Mouse (Mus musculus) regulatory T cell (primary cell): ENCODE results near the gene Vps50.
"Not testable (repeated sequence)": the region's sequence is repeated elsewhere in the genome, so short reads cannot be mapped to it uniquely, and the experiment has no call there.

Experiments
- in situ Hi-C: fragments of 300-600 bp; cut with MboI, MseI; formaldehyde crosslinking; loops from one replicate; pipeline ENCODE4 v1.15.1; 2025; ENCODE audit warnings: high pct_unique_total_duplicates

Vps50 gene

GRCm38 (mm10) chr6:3531445-3531844, 33.3 kb downstream of the Vps50 start:
- in situ Hi-C loops: no loop called here

DNA sequence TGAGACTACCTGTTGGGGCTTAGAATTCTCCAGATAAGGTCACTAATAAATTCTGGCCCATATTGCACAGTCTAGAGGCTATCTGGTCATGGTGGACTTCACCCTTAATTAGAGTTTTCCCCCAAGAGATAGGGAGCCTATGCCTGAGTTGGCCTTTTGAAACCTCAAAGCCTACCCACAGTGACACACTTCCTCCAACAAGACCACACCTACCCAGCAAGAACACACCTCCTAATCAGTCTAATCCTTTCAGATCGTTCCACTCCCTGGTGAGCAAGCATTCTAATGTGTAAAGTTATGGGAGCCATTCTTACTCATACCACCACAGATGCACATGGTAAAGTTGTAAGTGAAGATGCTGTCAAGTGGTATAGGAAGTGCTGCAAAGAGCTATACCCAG, 37.9 kb downstream of the Vps50 start:
- in situ Hi-C loops: no loop called here

- in situ Hi-C loops: no loop called here
Measured at GRCm38 (mm10) chr6:3539470-3539869, 41.3 kb downstream of the Vps50 start.

DNA sequence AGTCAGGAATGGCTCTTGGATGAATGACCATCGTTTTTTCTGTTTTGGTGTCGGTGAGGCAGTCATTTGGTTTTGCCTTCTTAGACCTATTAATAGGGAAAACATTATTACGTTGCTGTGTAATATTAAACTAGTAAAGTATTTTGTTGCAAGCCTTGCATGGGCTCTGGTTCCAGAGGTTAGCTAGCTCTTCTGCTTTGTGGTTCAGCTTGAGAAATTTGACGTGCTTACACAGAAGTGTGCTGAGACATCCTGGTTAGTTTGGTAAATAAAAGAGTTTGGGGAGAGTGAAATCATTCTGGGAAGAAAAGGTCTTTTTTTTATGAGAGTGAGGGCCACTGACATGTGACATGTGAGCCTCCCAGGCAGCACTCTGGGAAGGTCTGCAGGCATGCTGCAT, 45.7 kb downstream of the Vps50 start:
- in situ Hi-C loops: no loop called here

DNA sequence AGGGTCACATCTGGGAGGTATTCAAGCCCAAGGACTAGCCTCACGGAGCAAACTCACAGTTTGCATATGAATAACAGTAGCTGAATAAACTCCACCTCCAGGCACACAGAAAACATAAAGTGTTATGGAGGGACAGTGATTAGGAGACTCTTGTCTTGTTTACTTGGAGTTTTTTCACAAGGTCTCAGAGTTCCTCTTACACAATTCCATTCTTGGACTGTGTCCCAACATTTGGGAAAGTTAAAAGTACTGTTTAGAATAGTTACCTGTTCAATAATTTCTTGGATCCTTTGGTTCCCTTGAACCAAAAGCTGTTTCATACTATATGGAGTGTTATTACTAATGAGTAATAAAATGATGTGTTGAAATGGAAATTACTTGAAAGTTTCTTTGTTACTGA, 46.8 kb downstream of the Vps50 start:
- in situ Hi-C loops: no loop called here

DNA sequence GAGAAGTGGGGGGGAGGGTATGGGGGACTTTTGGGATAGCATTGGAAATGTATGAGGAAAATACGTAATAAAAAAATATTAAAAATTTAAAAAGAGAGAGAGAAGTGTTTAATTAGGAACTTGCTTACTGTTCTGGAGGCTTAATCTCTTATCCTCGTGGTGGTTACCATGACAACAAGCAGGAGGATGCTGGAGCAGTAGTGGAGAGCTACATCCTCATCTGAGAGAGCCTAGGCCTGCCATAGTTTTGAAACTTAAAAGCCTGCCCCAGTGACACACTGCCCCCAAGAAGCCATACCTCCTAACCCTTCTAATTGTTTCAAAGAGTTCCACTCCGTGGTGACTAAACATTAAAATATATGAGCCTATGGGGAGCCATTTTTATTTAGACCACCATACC, 50.8 kb downstream of the Vps50 start:
- in situ Hi-C loops: no loop called here

DNA sequence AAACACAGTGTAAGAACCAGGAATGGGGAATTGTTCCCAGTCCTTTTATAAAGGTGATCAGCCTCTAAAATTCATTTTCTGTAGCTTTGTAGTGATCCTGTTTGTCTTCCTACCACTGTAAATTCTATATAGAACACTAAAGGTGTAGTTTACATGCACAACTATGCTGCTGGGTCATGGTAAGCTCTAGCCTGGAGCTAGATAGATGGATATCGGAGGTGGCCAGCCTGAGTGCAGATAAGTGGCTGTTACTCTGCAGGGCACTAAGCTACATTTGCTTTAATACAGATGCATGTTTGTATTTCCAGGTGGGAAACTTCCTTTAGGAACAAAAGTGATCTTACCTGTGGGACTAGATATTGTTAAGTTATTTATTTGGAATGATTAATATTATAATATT, 51.8 kb downstream of the Vps50 start:
- in situ Hi-C loops: no loop called here

DNA sequence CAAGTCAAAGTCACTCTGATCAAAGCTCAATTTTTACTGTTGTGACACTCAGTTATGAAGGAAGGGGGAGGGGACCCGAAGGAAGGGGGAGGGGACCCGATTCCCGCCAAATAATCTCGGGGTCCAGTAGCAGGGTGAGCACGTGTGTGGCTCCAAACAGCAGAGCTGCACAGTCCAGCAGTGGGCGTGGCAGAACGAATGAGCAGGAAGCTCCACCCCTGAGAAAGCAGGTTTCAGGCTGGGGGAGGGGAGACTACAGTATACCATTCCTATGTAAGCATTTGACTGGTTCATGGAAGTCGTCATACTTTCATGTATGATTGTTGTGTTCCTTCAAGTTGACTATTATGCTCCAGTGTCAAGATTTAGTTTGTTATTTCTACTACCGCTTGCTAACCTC, 54.5 kb downstream of the Vps50 start:
- in situ Hi-C loops: not testable (repeated sequence)

DNA sequence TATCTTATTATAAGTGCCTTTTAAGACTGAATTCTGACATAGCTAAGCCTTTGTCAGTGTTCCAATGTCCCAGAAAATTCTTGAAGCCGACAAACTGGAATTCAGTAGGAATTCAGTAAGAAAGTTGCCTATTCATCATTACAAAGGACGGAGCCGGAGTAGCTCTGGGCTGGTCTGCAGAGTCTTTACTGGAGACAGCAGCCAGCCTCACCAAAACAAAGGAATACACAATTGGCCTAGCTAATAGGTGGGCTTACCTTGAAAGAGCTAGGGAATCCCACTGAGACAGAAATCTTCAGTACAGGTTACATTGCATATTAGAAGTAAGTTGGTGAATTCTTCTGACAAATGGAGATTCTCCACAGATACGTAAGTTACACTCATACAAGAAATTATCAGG, 59.0 kb downstream of the Vps50 start:
- in situ Hi-C loops: no loop called here

DNA sequence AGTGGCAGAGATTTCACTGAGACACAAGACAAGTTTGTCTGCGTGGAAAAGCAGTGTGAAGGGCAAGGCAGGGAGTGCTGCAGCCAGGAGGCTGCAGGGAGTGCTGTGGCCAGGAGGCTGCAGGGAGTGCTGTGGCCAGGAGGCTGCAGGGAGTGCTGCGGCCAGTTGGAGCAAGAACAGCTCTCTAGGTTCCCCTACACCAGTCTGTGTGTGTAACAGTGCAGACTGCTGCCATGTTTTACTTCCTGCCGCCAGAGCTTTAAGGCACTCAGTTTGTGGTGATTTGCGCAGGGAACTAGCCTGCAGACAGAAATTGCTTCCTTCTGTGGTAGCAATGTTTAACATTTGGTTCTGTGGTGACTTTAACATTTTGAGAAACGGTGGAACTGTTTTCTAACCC, 61.8 kb downstream of the Vps50 start:
- in situ Hi-C loops: no loop called here

DNA sequence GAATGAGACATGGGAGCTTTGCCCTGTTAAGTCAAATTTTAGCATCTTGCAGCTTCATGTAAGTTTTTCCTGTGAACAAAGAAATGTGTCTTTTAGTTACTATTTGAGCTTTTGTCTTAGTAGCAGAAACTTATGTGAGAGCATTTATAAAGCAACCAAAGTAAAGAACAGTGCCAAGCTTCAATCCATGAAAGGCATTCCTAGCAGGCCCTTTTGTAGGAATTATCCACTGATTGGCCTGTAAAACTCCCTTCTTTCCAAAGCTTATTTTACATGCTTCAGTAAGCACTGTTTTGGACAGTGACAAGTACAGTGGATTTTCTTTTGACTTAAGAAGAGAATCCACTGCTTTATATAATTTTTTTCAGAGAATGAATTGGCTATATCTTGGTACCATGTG, 64.1 kb downstream of the Vps50 start:
- in situ Hi-C loops: no loop called here

- in situ Hi-C loops: not testable (repeated sequence)
Measured at GRCm38 (mm10) chr6:3564118-3564517, 65.9 kb downstream of the Vps50 start.

- in situ Hi-C loops: no loop called here
Measured at GRCm38 (mm10) chr6:3565005-3565404, 66.8 kb downstream of the Vps50 start.

DNA sequence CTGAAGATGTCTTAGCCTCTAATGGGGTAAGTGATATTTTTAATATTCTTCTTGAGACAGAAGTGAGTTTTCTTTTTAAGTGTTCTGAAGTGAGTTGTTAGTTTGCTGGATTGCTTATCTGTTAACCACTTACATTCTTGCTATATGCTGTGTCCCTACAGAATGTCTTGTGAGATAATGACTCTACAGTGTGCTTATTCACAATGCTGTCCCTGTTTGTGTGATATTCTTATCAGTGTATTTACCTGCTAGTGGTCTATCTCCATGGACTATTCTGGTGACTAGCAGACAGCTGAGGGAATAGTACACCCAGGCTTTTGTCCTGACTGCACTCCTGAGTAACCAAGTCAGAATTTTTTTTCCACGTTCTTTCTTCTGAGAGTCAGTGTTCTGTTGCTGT, 67.5 kb downstream of the Vps50 start:
- in situ Hi-C loops: no loop called here

GRCm38 (mm10) chr6:3567071-3567610, 69.0 kb downstream of the Vps50 start:
- in situ Hi-C loops: no loop called here

DNA sequence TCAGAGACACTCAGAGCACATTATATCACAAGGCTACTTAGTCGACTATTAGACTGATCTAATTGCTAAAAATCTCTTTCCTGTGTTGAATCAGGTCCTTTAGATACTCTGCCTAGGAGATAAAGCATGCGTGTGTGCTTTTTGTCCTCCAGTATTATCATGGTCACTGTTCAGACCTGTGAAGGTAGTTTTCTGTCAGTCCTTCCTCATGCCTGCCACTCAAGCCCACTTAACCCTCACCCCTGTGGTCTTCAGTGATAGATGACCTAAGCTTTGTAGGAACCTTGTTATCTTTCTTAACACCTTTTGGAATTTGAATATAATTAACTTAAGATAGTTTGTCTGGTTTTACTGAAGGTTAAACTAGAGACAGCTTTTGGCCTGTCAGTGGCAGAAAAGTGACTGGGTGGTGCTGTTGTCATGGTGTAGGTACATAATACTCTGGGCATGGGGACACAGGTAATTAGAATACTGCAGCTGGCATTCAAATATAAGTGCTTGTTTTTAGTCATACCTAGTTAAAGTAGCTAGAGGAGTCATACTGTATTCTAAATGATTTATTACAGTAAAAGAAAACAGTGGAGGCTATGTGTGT, 74.1 kb downstream of the Vps50 start:
- in situ Hi-C loops: no loop called here

DNA sequence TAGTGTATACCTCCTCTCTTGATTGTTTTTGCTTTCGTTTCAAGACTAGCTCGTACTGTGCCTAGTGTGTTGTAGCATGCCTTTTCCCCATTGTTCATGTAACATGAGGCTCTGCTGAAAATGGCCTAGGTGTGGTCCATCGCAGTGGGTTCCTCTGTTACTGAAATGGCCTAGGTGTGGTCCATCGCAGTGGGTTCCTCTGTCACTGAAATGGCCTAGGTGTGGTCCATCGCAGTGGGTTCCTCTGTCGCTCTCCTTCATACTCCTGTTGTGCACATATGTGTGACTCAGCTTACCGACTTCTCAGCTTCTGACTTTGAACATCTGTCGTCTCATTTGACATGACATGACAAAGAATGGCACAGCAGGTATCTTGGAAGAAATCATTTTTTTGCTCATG, 75.6 kb downstream of the Vps50 start:
- in situ Hi-C loops: no loop called here

DNA sequence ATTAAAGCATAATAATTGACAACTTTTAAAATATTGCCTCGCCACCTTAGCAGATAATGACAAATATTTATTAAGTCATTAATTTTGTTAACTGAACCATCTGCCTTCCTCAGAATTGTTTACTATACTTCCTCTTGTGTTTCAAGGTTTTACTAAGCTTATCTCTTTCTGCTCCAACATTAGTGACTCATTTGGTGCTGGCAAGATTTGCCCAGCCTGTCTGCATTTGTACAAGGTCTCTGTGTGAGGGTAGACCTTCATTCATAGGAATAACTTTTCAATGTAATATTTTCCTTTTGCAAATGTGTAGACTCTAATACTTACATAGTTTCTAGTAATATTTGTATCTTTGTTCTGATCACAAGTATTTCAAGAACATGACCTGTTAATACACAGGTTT, 87.2 kb downstream of the Vps50 start:
- in situ Hi-C loops: no loop called here

- in situ Hi-C loops: no loop called here
Measured at GRCm38 (mm10) chr6:3590289-3590904, 92.2 kb downstream of the Vps50 start.

- in situ Hi-C loops: no loop called here
Measured at GRCm38 (mm10) chr6:3594246-3594645, 96.1 kb downstream of the Vps50 start.

- in situ Hi-C loops: no loop called here
Measured at GRCm38 (mm10) chr6:3612827-3613226, 114.6 kb downstream of the Vps50 start.

DNA sequence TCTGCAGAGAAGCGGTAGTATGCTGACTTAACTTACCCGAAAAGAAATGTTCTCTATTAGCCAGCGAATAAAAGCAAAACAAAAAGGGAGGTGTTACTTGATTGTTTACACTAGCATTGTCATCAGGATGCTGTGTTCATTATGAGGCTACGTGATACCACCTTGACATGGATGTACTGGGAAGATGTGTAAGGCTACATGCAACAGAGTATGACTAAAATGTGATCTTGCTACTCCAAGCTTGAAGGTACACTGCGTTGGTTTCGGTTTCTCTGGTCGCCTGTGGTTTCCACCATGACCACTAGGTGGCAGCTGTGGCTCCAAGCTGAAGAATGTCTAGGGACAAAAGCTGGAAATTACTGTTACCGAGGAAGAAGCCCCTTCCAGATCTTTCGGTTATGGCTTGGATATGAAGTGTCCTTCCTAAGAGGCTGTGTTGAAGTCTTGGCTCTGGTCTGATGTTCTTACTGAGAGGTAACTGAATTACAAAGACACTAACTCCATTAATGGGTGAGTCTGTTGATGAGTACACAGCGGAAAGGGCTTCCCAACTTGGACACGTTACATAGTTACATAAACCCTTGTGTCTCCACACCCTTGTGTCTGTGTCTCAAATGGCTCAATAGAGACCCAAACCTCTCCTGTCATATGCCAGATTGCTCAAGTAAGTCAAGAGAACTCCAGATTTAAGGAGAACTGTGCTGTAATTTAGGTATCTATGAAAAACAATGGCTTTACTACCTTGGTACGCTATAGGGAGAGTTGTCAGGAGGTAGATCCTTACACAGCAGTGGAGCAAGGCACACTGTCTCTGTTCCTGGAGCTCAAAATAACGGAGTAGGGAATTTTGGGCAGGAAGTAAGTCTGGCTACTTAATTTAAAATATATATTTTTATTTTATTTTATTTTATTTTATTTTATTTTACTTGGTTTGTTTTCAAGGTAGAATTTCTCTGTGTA, 122.5 kb downstream of the Vps50 start:
- in situ Hi-C loops: not testable (repeated sequence)
